Mouse (Mus musculus) kidney, postnatal 4 days (tissue): ENCODE data around the gene Mfsd10.

Experiments
- DNase-seq, 2 experiments: peaks; one replicate each; pipeline ENCODE4 v3.0.0; 2021; ENCODE audit warnings: mixed read lengths in 2 of 2

The Mfsd10 gene

DNA sequence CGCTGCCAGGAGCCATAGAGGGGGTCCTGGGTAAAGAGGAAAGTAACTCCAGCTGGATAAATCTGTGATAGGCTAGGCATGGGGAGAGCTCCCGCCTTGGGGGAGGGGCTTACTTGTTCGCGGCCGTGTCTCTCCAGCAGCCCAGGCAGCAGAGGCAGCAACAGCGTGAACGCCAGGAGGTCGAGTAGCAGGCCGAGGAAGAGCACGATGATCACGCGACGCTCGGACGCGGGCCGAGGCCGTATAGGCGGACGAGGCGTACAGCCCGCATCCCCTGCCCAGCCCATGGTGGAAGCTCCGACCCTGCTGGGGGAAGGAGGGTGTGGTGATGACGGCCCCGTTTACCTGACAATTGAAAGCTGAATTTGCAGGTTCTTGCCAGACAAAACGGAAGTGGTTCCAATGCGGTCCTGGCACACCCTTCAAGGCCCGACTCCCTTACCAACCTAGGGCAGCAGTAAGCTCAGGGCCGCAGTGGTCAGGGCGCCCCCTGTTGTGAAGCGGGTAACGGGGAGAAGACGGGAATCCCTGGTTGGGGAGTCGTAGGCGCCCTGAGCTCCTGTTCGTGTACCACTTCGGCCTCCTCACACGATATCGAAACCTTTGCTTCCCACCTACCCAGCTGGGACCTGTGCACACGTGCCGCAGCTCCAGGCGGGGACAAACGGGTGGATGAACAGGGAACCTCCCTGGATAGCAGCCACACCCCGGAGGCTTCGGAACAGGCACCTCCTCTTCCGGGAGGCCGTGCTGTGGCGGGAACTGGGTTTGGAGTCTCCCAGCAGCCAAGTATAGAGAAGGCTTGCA, at the start of gene Mfsd10:
TSS of gene Mfsd10 (minus strand) at position 732 of the 807 bp plus-strand sequence.
- peak; percentile 86 to 90 for DNase-seq

DNA sequence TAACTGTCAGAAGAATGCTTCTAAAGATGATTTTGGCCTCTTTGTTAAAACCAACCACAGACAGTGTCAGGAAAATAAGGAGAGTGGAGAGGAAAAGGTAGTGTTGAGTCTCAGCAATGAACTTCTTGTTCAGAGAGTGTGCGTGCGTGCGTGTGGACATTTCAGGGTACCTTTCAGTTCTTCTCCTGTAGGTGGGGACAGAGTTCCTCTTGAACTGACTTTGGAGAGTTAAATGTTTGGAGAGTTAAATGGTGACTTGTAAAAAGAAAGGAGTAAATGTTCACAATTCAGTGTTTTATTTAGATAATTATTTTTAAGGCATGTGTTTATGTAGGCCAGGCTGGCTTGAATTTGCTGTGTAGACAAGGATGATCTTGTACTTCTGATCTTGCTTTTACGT, 33.3 kb upstream of the Mfsd10 start:
- peak; percentile 9 to 22 for DNase-seq

DNA sequence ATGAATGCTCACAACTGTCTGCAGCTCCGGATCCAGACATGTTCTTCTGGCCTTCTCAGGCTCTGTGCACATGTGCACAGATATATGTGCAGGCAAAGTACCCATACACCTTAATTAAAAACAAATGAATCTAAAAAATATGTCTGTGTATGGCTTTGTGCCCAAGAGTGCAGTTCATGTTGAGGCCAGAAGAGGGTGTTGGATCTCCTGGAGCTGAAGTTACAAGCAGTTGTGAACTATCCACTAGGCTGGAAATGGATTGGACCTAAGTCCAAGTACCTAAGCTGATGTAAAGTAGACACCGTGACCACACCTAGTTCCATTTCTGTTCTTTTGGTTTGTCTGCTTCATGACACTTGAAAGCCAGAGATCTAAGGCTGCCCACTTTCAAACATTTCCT, 32.5 kb upstream of the Mfsd10 start:
- no peak for DNase-seq

DNA sequence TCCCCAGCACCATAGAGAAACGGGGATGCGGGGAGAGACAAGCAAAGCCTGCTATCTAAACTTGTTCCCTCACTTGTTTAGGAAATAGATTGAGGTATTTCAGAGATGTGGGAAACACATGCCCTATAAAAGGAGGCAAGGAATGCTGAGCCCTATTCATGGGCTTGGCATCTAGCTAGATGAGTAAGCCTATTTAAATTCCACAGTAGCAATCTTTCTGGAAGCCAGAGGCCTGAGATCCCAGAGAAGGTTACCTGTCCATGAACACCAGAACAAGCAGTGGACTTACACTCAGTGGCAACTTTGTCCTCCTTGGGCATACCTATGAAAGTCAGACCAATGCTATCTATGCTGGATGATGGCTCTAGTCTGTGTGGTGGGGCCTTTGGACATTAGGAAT, 26.2 kb upstream of the Mfsd10 start:
- no peak for DNase-seq

DNA sequence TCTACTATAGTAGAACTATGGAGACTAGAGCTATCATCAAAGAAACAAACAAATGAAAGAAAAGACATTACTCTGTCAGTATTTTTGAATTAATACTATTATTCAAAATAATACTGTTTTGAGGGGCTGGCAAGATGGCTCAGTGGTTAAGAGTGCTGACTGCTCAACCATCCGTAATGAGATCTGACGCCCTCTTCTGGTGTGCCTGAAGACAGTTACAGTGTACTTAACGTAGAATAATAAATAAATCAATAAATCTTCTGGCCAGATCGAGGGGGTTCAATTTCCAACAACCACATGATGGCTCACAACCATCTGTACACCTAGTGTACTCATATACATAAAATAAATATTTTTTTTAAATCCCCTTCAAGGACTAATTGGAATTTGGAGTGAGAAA, 24.9 kb upstream of the Mfsd10 start:
- DNase-seq, result no peak

DNA sequence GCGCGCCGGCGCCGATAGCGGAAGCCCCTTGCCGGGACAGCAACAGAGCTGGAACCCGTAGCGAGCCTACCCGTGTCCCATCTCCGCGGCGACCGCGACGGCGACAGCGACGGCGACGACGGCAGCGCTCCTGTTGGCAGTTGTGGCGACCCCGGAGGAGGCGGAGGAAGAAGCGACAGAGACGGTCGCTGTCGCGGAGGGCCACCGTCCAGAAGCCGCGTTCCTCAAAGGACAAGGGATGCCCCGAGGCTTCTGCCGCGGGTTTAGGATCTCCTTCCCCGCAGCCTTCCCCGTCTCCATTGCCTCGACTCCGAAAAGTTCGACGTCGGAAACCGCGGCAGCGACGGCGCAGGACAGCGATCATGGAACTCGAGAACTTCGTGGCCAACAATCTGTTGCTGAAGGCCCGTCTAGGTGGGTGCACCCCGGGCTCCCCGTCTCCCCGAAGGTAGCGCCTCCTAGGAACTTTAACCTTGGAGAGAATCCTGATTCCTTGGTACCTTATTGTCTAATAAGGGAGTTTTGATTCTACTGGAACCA, 23.6 kb upstream of the Mfsd10 start:
- DNase-seq, result no peak

DNA sequence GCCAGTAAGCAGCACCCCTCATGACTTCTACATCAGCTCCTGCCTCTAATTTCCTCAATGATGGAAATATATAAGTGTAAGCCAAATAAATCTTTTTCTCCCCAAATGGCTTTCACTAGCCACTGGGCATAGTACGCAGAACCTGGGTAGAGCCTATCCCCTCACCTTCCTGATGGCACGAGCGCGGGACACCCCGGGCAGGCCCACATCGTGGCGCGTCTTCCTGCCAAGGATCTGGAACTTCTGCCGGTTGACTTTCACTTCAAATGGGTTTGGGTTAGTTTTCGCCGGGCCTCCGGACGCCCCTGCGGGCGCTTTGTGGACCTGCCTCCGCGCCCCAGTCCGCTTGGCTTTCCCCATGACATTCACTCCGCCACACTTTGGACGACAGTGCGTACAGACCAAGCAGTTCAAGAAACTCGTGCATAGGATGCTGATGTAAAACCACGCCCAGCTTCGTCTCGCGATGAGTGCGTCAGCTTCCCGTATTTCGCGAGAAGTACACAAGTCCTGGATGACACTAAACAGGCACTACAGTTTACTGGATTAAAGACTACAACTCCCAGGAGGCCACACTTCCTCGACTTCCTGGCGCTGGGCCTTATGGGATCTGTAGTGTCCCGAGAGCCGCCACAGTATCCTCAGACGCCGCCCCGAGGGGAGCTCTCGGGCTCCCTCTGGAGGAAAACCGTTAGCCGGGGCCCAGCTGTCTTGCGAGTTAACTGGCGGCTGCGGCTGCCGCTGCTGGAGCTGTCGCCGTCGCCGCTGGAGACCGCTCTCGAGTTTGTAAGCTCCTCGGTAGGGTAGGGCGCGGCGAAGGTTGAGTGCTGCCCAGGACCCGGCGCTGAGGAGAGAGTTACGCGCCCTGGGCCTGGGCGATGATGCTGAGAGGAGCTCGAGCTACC, 22.9 kb upstream of the Mfsd10 start, which contains the start of the genes Nop14 and Grk4:
TSS of gene Nop14 (minus strand) at position 463 of the 905 bp plus-strand sequence.
TSS of gene Grk4 (plus strand) at position 694 of the 905 bp plus-strand sequence.
- peak; percentile 98 to 99 for DNase-seq

DNA sequence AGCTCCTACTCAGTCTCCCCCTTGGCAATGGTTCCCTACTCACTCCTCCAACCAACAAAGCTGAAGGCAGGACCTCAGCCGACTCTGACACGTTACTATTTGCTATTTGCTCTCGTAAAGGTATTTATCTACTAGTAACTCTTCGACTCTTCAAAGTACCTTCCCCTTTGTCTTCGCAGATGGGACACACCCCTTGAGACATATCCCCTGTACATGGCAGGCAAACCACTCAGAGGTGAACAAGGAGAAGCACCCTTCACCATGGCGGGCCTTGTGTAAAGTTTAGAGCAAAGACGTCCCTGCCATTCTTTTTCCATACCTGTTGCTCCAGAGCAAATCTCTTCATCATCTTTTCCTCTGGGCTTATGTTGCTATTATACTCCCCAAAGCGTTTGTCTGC, 20.5 kb upstream of the Mfsd10 start:
- no peak for DNase-seq

DNA sequence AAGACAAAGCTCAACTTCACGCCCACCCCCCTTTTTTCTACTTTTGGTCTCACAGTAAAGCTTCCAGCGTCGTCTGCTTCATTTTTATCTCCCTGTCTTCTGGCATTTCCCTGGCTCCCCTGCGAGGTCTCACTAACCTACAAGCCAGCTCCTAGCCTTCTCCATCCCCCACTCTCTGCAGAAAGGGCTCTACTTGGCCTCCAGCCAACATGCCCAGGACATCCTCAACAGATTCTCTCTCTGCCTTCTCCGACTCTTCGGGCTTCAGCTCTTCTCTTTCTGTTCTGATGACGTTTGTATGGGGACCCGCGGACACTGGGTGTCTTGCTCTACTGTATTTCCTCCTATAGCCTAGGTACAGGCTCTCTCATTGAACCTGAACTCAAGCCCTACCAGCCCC, 17.9 kb upstream of the Mfsd10 start:
- no peak for DNase-seq

DNA sequence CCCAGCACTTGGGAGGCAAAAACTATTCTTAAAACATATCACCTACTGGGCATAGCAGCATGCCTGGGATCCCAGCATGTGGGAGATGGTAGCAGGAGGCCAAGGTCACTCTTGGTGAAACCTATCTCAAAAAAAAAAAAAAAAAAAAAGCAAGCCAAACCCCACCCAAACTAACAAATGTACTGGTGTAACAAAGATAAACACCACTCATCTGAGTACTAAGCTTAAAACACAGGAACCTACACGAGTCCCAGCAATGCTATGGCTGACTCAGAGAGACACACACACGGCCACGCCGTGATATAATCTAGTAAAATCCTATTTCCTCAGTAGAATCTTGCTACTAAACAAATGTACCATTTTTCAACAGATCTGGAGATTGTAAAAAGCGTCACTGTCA, 15.9 kb upstream of the Mfsd10 start:
- no peak for DNase-seq

DNA sequence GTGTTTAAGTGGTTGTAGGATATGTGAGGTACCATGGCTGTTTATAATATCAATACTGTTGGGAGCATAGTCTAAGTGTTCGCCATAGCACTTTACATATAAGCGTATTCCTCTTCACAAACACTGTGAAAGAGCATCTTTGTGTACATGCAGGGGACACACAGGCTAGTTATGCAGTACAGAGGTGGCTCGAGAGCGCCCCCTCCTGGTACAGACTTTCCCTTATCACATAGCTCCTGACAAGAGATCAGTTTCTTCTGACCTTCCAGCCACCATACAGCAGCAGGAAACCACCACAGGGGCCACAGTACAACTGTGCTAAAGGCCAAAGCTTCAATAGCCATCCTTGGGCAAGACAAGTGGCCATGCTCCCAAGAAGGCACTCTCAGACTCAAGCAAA, 10.6 kb upstream of the Mfsd10 start:
- DNase-seq, result peak; percentile 77 to 80

DNA sequence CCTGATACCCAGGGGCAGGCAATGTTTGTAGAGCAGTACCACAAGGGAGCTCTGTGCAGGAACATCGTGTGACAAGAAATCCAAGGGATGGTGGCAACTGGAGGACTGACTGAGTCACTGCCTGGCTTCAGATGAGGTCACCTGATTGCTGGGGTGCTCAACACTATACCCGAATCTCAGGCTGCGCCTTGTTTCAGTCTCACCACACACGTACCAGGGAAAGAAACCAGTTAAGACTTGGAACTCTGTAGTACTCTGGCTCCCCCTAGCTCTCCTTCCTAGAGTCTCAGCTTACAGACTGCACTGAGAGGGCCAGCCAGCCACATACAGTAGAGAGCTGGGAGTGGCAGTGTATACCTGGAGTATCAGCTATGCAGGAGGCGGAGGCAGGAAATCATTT, 5.9 kb upstream of the Mfsd10 start:
- peak; percentile 23 to 50 for DNase-seq

DNA sequence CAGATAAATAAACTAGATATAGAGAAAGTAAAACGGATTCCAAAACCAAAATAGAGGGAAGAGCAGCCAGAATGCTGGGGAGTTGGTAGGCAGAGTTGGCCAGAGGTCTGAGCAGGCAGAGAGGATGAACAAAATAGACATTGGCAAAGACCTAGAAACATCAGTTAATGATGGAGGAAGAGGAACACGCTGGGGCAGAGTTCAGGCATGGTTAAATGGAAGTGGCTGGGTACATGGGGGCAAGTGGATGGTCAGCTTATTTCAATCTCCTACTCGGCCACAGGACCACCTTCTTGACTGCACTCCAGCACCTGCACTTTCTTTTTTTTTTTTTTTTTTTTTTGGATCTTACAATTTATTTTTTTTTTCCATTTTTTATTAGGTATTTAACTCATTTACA, 5.0 kb upstream of the Mfsd10 start:
- DNase-seq, result no peak

DNA sequence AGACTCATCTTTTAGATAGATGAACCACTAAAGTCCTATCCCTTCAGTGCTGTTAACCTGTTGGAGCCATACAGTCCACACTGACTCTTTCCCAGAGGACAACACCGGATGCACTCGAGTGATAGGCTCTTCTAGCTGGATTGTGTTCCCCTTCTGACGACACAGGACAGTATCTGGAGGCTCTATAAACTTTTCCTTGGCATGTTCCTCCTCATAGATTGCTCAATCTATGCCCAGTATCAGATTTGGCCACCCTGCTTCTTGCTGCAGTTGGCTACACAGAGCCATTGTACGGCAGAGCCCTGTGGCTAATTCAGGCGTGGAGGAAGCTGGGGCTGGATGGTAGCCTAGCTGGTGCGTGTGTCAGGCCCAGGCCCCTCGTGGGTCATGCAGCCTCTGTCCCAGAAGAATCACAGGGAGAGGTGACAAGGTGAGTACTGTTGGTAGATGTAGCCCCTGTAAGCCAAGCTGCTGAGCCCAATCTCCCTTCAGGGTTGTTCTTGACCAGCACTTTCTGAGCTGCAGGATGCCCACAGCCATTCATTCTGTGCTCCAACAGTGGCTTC, 662 bp upstream of the Mfsd10 start:
- DNase-seq, result no peak

DNA sequence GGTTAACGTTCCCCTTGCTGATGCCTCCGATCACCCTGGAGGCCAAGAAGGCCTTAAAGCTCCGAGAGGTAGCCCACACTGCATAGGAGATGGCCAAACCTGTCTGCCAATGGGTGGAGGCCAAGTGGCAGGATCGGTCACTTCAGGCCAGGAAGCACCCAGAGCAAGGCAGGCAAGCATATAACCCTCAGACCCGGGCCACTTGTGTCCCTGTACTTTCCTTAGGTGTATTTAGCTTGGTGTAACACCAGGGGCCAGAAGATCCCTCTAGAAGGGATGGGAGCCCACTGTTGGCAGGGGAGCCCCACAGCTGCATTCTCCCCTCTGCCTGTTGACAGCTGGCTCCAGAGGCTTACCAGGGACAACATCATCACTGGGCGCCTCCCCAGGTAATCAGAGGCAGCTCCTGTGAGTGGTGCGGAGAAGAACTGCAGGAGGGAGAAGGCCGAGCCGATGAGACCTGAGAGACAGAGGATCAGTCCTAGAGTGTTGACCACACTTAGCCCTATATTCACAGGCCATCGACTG, 1.3 kb downstream of the Mfsd10 start:
- DNase-seq, result peak in 1 of 2 experiments; percentile 19

DNA sequence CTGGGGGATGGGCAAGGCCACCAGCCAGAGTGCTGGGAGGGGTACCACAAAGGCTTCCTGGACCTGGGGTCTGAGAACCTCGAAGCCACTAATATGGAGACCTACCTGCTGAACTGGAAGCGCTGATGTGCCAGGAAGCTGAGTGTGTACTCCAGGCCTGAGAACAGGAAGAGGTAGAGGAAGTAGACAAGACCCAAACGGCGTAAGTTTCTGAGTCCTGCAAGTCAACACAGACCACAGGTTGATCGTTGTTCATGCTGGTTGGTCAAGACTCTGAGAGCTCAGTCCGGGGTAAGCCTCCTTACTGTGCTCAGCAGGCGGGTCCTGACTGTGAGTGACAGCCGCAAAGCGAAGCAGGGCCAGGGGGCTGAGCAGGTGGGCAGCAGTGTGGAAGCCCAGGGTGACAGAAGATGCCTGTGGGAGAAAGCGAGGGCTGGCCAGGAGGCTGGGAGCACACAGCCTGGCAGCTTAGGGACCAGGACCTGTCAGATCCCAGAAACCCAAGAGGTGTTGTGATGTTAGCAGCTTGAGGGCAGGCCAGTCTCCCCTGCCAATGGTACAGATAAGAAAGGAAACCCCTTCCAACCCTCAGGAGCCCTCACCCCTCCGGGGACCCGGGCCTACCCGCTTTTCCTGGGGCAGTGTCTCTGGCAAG, 2.1 kb downstream of the Mfsd10 start:
- DNase-seq, result no peak

DNA sequence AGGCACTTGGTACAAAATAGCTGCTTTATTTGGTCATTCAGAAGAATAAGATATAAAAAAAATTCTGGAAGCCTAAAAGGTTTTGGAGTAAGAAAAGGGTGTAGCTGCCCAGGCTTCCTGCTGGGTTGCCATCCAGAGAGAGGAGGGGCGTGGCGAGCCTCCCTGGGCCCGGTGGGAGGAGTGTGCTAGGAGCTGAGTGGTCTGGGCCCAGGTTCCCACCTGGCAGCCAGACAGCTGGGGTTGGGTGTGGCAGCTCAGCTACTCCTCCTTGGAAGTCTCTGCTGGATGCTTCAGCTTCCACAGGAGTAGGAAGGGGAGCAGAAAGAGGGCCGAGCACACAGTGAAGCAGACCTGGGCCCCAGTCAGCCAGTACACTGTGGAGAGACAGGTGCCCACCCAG, 3.4 kb downstream of the Mfsd10 start:
- DNase-seq, result peak in 1 of 2 experiments; percentile 37

DNA sequence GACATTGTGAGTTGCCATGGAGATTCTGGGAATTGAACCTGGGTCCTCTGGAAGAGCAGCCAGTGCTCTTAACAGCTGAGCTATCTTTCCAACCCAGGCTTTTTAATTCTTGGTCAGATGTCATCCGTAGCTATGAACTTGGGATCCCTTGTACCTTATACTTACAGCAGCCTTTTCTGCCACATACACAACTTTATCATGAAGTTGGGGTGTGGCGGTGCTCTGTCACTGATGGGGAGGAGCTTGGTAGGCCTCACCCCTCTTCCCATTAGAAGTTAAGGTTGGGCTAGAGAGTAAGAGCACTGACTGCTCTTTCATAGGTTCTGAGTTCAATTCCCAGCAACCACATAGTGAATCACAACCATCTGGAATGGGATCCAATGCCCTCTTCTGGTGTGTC, 4.0 kb downstream of the Mfsd10 start:
- DNase-seq, result no peak

DNA sequence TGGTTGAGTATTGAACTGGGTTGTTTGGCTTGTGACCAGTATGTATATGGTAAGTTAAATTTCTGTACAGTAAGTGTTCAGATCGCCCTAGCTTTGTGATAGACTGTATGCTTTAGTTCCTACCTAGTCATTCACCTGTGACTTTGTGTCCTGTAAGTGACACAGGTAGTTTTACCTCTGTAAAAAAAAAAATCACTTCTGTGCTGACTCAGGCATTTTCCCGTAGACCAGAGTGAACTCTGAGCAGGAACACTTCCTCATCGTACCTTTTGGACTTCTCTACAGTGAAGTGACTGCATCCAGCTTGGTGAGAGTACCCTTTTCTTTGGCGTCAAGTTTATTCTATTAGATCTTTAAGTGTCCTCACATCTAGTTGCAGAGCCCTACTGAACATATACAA, 27.0 kb downstream of the Mfsd10 start:
- no peak for DNase-seq

DNA sequence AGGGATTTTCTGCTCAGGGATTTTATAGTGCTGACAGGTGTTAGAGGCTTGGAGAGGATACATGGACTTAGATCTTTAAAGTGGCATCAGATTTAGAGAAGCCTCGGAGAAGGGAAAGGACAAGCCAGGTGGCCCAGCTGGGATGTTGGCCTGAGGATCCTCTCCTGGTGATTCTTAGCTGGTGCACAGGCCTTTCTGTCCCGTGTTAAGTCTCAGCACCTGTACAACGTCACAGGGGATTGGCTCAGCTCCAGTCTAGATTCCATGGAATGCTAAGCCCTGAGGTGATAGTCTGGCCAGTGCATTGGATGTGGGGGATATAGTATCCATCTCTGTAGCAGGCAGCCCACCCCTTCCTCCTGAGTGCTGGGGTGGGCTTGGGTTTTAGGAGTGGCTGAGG, 28.8 kb downstream of the Mfsd10 start:
- no peak for DNase-seq

DNA sequence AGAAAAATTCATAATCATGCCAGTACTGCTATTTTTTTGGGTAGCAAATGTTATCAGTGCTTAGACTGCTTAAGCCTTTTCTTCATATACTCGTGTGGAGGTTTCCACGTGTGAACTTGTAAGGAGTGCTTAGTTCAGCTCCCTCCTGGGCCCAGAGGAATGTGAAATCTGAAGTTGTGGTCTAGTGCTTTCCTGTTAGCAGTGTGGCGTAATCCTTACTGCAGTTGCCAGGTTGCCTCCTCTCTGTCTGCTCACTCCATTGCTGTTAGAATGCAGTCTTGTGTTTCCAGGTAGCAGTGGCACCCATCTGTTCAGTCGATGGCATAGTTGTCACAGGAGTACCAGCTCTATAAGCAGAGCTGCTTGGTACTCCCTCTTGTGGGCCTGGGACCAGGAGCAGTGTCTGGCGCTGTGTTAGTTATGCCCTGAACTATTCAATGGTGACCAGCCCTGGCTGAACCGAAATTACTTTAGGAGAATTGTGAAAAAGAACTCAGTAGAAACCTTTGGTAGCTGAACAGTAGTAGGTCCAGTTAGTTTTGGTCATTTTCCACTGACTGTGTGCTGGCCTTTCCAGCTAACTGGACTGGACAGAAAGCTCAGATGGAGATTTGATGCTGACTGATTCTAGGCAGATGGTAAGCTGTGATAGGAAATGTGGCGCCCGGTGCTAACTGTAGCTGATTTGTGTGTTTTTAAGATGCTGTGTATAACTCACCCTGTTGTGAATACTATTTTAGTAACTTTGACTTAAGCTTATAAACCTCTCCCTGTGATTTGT, 29.7 kb downstream of the Mfsd10 start:
- DNase-seq, result no peak

DNA sequence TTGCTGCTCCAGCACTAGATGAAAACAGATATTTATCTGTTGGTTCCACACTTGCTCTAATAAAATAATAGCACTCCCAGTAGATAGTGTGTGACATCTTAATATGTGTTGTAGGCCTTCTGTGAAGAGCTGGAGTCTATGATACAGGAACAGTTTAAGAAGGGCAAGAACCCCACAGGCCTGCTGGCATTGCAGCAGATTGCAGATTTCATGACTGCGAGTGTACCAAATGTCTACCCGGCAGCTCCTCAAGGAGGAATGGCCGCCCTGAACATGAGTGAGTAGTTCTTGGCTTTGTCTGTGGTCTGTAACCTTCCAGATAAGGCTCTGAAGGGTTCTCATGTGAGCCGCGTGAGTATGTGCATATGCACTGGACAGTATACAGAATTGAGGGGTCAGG, 32.4 kb downstream of the Mfsd10 start:
- DNase-seq, result no peak
